Mouse (Mus musculus) granulocyte monocyte progenitor cell, adult 5-6 weeks (primary cell): ENCODE results near the gene Gapdhs. TPM values are rescaled to one million over a fixed set of nuclear protein-coding genes. Genes with fewer than 3 reads are reported as not detected.

Source experiments
- ATAC-seq: replicated peaks from 2 replicates; pipeline ENCODE4 v1.8.0; 2016; ENCODE audit warnings: mild to moderate bottlenecking, moderate TSS enrichment, inconsistent platforms; ENCODE audit not compliant: poor library complexity, severe bottlenecking
- total RNA-seq, 2 experiments: library from RNA; stranded (forward) in 1 of 2; stranded (reverse) in 1 of 2; fragments of 200-712, 200-1000 nt in 1 of 2; fragments of >200 nt in 1 of 2; fragmentation: Nextera tagmentation in 1 of 2; gene quantifications; 2 replicates each; pipeline ENCODE4 v1.2.3; 2014 to 2017

Gapdhs gene
- total RNA-seq (2014; fragmentation: Nextera tagmentation) (not detected in 2 replicates), total RNA-seq (2017) (not detected in 2 replicates)

GRCm38 (mm10) chr7:30743617-30744016 lies at the start of gene Gapdhs:
Gene Gapdhs (minus strand): TSS chr7:30743681.
- ATAC-seq, result peak; percentile 26

DNA sequence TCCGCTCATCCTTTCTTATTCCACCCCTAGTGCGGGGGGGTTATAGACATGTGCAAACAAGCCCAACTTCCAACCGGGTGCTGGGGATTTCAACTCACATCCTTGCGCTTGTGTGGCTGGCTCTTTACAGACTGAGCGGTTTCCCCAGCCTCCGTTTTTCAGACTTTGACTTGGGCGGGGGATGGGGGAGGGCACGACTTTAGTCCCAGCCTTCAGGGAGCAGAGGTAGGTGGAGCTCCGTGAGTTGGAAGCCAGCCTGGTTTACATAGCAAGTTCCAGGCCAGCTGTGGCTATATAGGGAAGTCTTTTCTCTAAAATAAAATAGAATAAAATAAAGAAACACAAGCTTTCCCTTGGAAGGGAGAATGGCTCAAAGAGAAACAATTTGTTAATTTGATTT lies 48.4 kb upstream of the Gapdhs start:
- no peak for ATAC-seq

DNA sequence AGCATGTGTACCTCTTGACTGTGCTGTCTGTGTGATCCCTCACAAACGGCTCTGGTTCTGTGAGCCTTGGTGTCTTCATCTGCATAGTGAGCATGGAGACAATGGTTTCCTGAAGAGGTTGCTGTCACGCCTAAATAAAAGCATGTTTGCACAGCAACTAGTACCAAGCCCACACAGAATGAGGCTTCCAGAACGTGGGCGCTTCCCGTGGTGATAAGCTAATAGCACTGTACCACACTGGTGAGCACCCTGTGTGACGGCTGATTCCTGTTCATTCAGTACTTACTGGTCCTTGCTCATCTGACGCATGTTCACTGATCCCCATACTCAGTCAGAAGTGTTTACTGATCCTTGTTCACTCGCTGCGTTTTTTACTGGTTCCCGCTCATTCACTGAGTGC lies 46.7 kb upstream of the Gapdhs start:
- ATAC-seq, result no peak

DNA sequence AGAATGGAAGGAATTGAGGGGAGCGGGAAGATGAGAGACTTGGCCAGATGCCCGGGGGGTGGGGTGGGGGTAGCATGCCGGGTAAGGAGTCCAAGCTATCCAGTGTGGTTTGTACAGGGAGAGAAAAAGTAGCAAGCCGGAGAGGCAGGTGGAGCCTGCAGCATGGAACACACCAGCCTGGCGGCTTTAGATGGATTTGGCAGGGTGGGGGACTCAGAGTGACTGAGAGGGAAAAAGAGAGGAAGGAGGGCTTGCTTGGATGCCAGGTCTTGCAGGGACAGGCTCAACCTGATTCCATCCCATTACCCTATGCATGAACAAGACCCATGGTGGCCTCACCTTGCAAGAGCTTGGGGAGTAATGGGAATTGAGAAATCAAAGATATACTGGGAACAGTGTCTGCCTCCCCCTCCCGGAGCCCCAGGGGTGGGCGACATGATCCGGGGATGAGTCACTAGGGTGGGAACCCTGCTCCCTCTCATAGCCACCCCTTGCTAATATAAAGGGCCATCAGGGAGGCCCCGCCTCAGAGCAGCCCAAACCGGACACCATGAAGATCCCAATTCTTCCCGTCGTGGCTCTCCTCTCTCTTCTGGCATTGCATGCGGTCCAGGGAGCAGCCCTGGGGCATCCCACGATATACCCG lies 44.0 kb upstream of the Gapdhs start, which contains the start of gene Krtdap:
TSS of gene Krtdap (plus strand) at position 520 of the 646 bp plus-strand sequence.
- no peak for ATAC-seq

GRCm38 (mm10) chr7:30785721-30786546 lies 42.5 kb upstream of the Gapdhs start:
- ATAC-seq, result 0 out of 2 replicates have a peak, but pooled peaks have one; percentile 41

DNA sequence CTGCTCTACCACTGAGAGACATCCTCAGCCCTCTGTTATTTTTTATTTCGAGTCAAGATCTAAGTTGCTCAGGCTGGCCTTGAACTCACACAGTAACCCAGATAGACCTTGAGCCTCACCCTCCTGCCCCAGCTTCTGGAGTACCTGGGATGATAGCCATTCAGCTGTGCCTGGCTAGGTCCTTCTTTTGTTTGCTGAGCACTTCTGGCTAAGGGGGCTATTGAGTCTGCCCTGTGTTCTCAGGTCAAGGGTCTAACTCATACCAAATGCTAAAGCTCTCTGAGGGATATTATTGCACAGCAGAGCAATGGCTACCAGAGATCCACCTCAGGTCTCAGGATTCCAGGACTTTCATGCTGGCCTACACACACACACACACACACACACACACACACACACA lies 41.7 kb upstream of the Gapdhs start:
- ATAC-seq, result no peak

DNA sequence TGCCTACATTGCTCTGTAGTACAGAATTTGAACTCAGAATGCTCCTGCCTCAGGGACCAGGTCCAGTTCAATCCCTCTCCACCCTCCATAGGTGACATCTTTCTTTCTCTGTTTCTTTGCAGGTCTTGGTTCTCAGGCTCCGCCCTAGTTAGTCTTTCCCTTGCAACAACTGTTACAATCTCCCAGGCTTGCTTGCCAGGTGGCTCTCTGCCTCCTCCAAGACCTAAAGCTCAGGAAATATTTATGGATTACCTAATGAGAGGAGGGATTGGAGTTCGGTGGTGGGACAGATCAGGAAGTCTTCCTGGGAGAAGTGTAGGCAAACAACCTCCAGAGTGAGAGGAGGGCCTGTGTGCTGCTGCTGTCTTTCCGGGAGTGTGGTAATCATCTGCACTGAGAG lies 39.2 kb upstream of the Gapdhs start:
- no peak for ATAC-seq

GRCm38 (mm10) chr7:30781792-30782191 lies 38.3 kb upstream of the Gapdhs start:
- ATAC-seq, result peak; percentile 60

GRCm38 (mm10) chr7:30777911-30778310 lies 34.4 kb upstream of the Gapdhs start:
- ATAC-seq, result peak; percentile 54

- ATAC-seq, result peak; percentile 56
Measured at GRCm38 (mm10) chr7:30777081-30777579, 33.6 kb upstream of the Gapdhs start.

GRCm38 (mm10) chr7:30776104-30776503 lies 32.6 kb upstream of the Gapdhs start:
- ATAC-seq, result peak; percentile 63

- 0 out of 2 replicates have a peak, but pooled peaks have one; percentile 21 for ATAC-seq
Measured at GRCm38 (mm10) chr7:30769236-30769635, 25.8 kb upstream of the Gapdhs start.

- ATAC-seq, result no peak
Measured at GRCm38 (mm10) chr7:30766408-30766807, 22.9 kb upstream of the Gapdhs start.

DNA sequence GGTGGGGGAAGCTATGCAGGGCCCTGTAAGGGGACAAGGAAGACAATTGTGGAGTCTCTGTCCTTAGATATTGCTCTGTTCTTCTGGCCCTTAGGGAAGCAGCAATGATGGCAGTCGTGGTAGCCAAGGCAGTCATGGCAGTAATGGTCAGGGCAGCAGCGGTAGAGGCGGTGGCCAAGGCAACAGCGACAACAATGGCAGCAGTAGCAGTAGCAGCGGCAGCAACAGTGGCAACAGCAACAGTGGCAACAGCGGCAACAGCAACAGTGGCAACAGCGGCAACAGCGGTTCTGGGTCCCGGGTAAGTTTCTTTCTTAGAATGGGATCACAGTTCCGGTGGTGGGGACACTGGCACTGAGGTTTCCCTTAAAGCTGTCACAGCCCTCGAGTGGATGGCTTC lies 21.7 kb upstream of the Gapdhs start:
- ATAC-seq, result no peak

DNA sequence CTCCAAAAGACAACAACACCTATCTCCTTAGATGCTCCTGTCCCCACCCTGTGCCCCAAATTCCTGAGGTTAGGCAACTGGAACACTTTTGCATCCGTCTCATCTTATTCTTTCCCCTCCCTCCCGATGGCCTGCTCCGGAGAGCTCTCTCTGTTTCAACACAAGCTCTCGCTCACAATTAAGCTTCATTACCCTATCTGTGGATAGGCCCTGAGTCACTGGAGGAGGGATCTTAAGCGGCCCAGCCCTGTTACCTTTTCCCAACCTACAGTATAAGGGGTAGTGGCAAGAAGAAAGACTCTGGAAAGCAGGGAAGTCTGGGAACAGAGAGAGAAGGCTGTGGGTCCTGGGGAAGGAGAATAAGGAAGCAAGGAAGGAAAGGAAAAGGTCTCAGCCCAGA lies 20.0 kb upstream of the Gapdhs start, which contains the start of gene Dmkn:
TSS of gene Dmkn (plus strand) at position 301 of the 400 bp plus-strand sequence.
- no peak for ATAC-seq

GRCm38 (mm10) chr7:30761769-30762352 lies 18.4 kb upstream of the Gapdhs start:
- ATAC-seq, result peak; percentile 88

DNA sequence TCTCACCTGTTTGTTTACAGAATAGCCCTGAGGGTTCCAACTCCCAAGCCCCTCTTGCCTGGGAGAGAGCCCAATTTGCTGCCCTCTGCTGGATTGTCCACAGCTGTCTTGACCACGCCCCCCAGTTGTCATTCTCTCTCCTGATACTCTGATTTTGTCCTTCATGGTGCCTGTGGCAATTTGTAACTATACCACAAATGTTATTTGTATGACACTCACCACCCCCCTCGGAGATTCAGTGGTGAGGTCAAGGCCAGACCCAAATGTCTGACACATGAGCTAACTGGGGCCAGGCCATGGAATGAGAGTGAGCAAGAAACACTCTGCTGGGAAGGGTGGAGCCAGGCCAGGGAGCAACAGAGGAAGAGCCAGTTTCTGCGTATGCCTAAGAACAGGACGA lies 15.4 kb upstream of the Gapdhs start:
- no peak for ATAC-seq

GRCm38 (mm10) chr7:30757001-30757400 lies 13.5 kb upstream of the Gapdhs start:
- no peak for ATAC-seq

GRCm38 (mm10) chr7:30751086-30751669 lies 7.7 kb upstream of the Gapdhs start, which contains the start of gene Sbsn:
Gene Sbsn (plus strand): TSS chr7:30751471.
- no peak for ATAC-seq

DNA sequence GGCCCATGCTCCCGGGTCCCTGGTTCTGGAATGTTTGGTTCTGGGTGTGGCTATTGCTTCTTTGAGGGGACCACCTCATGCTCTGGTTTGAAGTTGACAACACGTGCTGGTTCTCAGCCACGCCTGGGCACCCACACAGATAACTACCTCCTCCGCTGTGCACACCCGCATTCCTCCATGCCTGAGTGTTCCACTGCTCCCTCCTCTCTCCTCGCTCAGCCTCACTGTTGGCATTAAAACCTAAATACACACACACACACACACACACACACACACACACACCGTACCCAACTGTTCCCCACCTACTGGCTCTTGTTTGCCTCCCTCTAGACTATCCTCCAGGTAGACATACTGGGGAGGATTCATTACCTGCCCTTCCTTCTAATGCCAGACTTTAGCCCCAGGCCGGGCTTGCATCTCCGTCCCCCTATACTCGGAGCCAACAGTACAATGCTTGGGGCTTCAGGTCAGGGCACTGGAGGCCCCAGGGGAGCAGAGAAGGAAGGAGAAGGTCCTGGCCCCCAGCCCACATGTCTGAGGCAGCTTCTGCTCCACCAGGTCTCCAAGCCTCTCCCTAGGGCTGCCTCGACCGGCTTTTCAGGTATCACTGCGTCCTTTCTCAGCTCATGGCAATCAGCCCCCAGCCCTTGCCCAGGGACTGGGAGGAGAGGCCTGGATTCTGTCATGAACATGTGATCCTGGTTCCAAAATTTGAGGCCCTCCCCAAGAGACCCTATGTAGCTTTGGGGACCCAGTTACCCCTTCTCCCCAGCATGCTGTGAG lies 6.5 kb upstream of the Gapdhs start:
- no peak for ATAC-seq
